Mouse (Mus musculus) left cerebral cortex, adult 2 months (tissue): ENCODE measurements around the gene Clk3. TPM values are rescaled to one million over a fixed set of nuclear protein-coding genes. Genes with fewer than 3 reads are reported as not detected.

Experiments
- DNase-seq, 2 experiments: peaks; one replicate each; pipeline ENCODE4 v3.0.0; 2021 to 2022; ENCODE audit warnings: low spot score in 2 of 2, mixed read lengths in 1 of 2; ENCODE audit errors: extremely low spot score in 1 of 2
- H3K27ac ChIP-seq: fragments of 200-600 bp; 2 replicates; pipeline ENCODE4 v1.8.1; 2022
- H3K4me3 ChIP-seq: fragments of 200-600 bp; 2 replicates; pipeline ENCODE4 v1.8.1; 2022
- CTCF ChIP-seq: fragments of 200-600 bp; IDR thresholded peaks from 2 replicates; pipeline ENCODE4 v1.8.1; 2022; ENCODE audit warnings: antibody characterized with exemption, mild to moderate bottlenecking, moderate library complexity
- intact Hi-C: fragments of 180-260 bp; cut with DNase I; formaldehyde crosslinking; loops from one replicate; pipeline ENCODE4 v1.15.1; 2025
- total RNA-seq, 2 experiments: library from RNA; stranded (reverse); gene quantifications; 2 replicates each; pipeline ENCODE4 v1.2.3; 2021

Clk3 gene
- total RNA-seq, 2 experiments from 2014 or later: 86.8 to 96.3 TPM

GRCm38 (mm10) chr9:57803047-57803446 is 37.4 kb upstream of the Clk3 start:
- peak in 1 of 2 experiments; percentile 18 for DNase-seq
- no peak overlapping the region for H3K4me3 ChIP-seq
- no peak overlapping the region; the same call in 1 of the 2 replicates for H3K27ac ChIP-seq
- TF ChIP-seq CTCF: no peak
- intact Hi-C loops: no loop called here

GRCm38 (mm10) chr9:57800325-57800975 is 34.8 kb upstream of the Clk3 start:
- DNase-seq: no peak
- Histone ChIP-seq H3K27ac (no peak overlapping the region), H3K4me3 (no peak overlapping the region)
- intact Hi-C loops: no loop called here
- TF ChIP-seq CTCF: no peak

GRCm38 (mm10) chr9:57798725-57799253 is 33.1 kb upstream of the Clk3 start:
- intact Hi-C loops: no loop called here
- H3K4me3 ChIP-seq: no peak overlapping the region
- DNase-seq: no peak
- TF ChIP-seq CTCF: no peak
- no peak overlapping the region for H3K27ac ChIP-seq

- TF ChIP-seq CTCF: no peak
- intact Hi-C loops: no loop called here
- Histone ChIP-seq H3K27ac (no peak overlapping the region), H3K4me3 (no peak overlapping the region)
- no peak for DNase-seq
Observed at GRCm38 (mm10) chr9:57797456-57797855, 31.8 kb upstream of the Clk3 start.

GRCm38 (mm10) chr9:57789733-57790132 is 24.1 kb upstream of the Clk3 start:
- DNase-seq: no peak
- TF ChIP-seq CTCF: no peak
- Histone ChIP-seq H3K4me3 (no peak overlapping the region), H3K27ac (no peak overlapping the region)
- intact Hi-C loops: no loop called here

- Histone ChIP-seq H3K4me3 (no peak overlapping the region), H3K27ac (no peak overlapping the region)
- no peak for TF ChIP-seq CTCF
- intact Hi-C loops: no loop called here
- no peak for DNase-seq
Observed at GRCm38 (mm10) chr9:57782656-57783055, 17.0 kb upstream of the Clk3 start.

- peak overlapping the region; percentile 67 for H3K27ac ChIP-seq
- no peak for TF ChIP-seq CTCF
- no peak for DNase-seq
- intact Hi-C loops: no loop called here
- no peak overlapping the region for H3K4me3 ChIP-seq
Observed at GRCm38 (mm10) chr9:57775736-57776135, 10.1 kb upstream of the Clk3 start.

- H3K27ac ChIP-seq: peak overlapping the region; percentile 91
- no peak for TF ChIP-seq CTCF
- intact Hi-C loops: no loop called here
- no peak overlapping the region for H3K4me3 ChIP-seq
- DNase-seq: peak; percentile 47 to 56
Observed at GRCm38 (mm10) chr9:57775026-57775425, 9.4 kb upstream of the Clk3 start.

- Histone ChIP-seq H3K27ac (peak overlapping the region; percentile 91), H3K4me3 (no peak overlapping the region)
- peak; percentile 51 for TF ChIP-seq CTCF
- no peak for DNase-seq
- intact Hi-C loops: no loop called here
Observed at GRCm38 (mm10) chr9:57774168-57774567, 8.5 kb upstream of the Clk3 start.

GRCm38 (mm10) chr9:57773754-57774153 is 8.1 kb upstream of the Clk3 start:
- Histone ChIP-seq H3K4me3 (no peak overlapping the region), H3K27ac (peak overlapping the region; percentile 91)
- no peak for DNase-seq
- no peak for TF ChIP-seq CTCF
- intact Hi-C loops: no loop called here

- intact Hi-C loops: no loop called here
- TF ChIP-seq CTCF: no peak
- no peak for DNase-seq
Observed at GRCm38 (mm10) chr9:57770836-57771235, 5.2 kb upstream of the Clk3 start.

GRCm38 (mm10) chr9:57770214-57770613 is 4.6 kb upstream of the Clk3 start:
- Histone ChIP-seq H3K27ac (no peak overlapping the region), H3K4me3 (no peak overlapping the region)
- intact Hi-C loops: no loop called here
- no peak for DNase-seq
- TF ChIP-seq CTCF: no peak

More at GRCm38 (mm10) chr9:57770836-57771235, 5.2 kb upstream of the Clk3 start:
- Histone ChIP-seq H3K27ac (no peak overlapping the region), H3K4me3 (no peak overlapping the region)

GRCm38 (mm10) chr9:57769539-57770069 is 3.9 kb upstream of the Clk3 start:
- intact Hi-C loops: loop anchor here (5.0 kb wide), 1 partner anchor 168 kb away; no protein-coding TSS in a partner anchor
- DNase-seq: no peak
- no peak for TF ChIP-seq CTCF

More at GRCm38 (mm10) chr9:57769539-57770069, 3.9 kb upstream of the Clk3 start:
- Histone ChIP-seq H3K4me3 (no peak overlapping the region), H3K27ac (no peak overlapping the region)
